Mouse (Mus musculus) small intestine, adult 2 months (tissue): ENCODE measurements around the gene St8sia1. TPM values are rescaled to one million over a fixed set of nuclear protein-coding genes. Genes with fewer than 3 reads are reported as not detected.

ENCODE experiments used
- H3K27ac ChIP-seq: fragments of 200-500 bp; 2 replicates; pipeline ENCODE4 v1.5.1; 2012; ENCODE audit warnings: low read depth, low read length, control low read depth, inconsistent platforms; ENCODE audit not compliant: insufficient read depth
- H3K27me3 ChIP-seq: fragments of 200-500 bp; 2 replicates; pipeline ENCODE4 v1.6.1; 2012; ENCODE audit warnings: mild to moderate bottlenecking, moderate library complexity, low read length, inconsistent platforms; ENCODE audit not compliant: control insufficient read depth, insufficient read depth
- H3K36me3 ChIP-seq: fragments of 200-500 bp; 2 replicates; pipeline ENCODE4 v1.6.1; 2012; ENCODE audit warnings: mild to moderate bottlenecking, low read length, control low read depth, inconsistent platforms; ENCODE audit not compliant: control insufficient read depth, insufficient read depth
- H3K4me1 ChIP-seq: fragments of 200-500 bp; 2 replicates; pipeline ENCODE4 v1.6.1; 2012; ENCODE audit warnings: low read length, inconsistent platforms, mixed read lengths; ENCODE audit not compliant: control insufficient read depth, insufficient read depth, insufficient read length
- H3K4me3 ChIP-seq: fragments of 200-500 bp; 2 replicates; pipeline ENCODE4 v1.5.1; 2012; ENCODE audit warnings: low read depth, mild to moderate bottlenecking, control low read depth, inconsistent platforms, low read length, moderate library complexity
- CTCF ChIP-seq: fragments of 200-500 bp; IDR thresholded peaks from 2 replicates; pipeline ENCODE4 v1.5.1; 2012; ENCODE audit warnings: low read depth, mild to moderate bottlenecking, control low read depth, inconsistent platforms, low read length, moderate library complexity, mixed read lengths; ENCODE audit not compliant: insufficient replicate concordance, insufficient read length; ENCODE audit errors: extremely low read depth
- POLR2A ChIP-seq: fragments of 200-500 bp; IDR thresholded peaks from 2 replicates; pipeline ENCODE4 v1.6.1; 2012; ENCODE audit warnings: low read depth, mild to moderate bottlenecking, control low read depth, inconsistent platforms, low read length, moderate library complexity
- WGBS: fragments of 180-500 bp; shearing (Covaris S2); methylation state at CpG from one replicate; pipeline ENCODE4 v1.1.7; 2018; 5-methylcytosine and 5-hydroxymethylcytosine counted together
- polyA plus RNA-seq: library from polyadenylated mRNA; depleted of rRNA; stranded (reverse); fragments of >200 nt; gene quantifications from 2 replicates; pipeline ENCODE4 v1.2.3, GENCODE M21; 2012

The St8sia1 gene
- polyA plus RNA-seq, 1 experiment = 0.19 TPM

- Histone ChIP-seq H3K36me3 (no peaks in the 10 kb centered on the region), H3K27me3 (no peaks in the 10 kb centered on the region), H3K4me1 (no peaks in the 10 kb centered on the region), H3K4me3 (no peak overlapping the region), H3K27ac (no peak overlapping the region)
- TF ChIP-seq POLR2A (no peak), CTCF (no peak)
- 78% methylated on average over 4 of the region's 4 CpGs for WGBS
These were observed 104.3 kb downstream of the St8sia1 start for GRCm38 (mm10) chr6:142859946-142860345.

DNA sequence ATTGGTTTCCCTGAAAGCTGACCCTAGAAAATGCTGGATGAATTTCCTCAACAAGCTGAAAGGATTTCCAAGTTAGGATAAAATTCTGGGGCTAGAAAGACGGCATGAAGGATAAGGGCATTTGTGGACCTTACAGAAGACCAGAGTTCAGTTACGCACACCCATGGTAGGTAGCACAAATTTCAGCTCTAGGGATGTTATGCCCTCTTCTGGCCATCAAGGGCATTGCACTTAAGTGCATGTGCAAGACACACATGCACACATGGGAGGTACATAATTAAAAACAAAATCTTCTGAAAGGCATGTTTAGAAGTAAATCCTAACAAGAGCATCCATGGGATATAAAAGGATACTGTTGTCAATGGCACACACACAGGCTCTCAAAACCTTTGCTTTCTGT lies 105.3 kb downstream of the St8sia1 start:
- Histone ChIP-seq H3K27ac (no peak overlapping the region), H3K27me3 (no peaks in the 10 kb centered on the region), H3K4me1 (no peaks in the 10 kb centered on the region), H3K4me3 (no peak overlapping the region), H3K36me3 (no peaks in the 10 kb centered on the region)
- WGBS = 90% methylated on average over 2 of the region's 2 CpGs
- TF ChIP-seq POLR2A = no peak
- no peak for TF ChIP-seq CTCF

- no peaks in the 10 kb centered on the region for H3K4me1 ChIP-seq
- H3K36me3 ChIP-seq = no peaks in the 10 kb centered on the region
- no peak overlapping the region for H3K4me3 ChIP-seq
- TF ChIP-seq POLR2A = no peak
- TF ChIP-seq CTCF = no peak
- WGBS = 48% methylated on average over 3 of the region's 3 CpGs
- no peaks in the 10 kb centered on the region for H3K27me3 ChIP-seq
- no peak overlapping the region for H3K27ac ChIP-seq
These were observed 107.9 kb downstream of the St8sia1 start for GRCm38 (mm10) chr6:142856258-142856874.

DNA sequence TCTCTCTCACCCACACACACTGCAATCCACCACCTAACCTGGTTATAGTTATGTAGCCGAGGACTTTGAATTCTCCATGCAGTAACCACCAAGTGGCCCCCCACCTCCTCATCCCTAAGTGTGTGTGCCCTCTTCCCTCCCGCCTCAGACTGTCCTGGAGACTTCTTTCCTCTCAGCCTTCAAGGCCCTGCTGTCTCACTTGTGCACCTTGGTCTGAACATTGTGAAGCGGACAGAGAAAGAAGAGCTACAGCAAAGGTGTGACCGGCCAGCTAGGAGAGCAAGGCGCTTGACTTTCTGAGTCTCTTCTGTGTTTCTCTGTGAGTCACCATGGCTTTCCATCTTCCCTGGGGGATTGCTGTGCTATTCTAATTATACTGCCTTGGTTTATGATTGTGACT lies 108.5 kb downstream of the St8sia1 start:
- Histone ChIP-seq H3K36me3 (no peaks in the 10 kb centered on the region), H3K4me3 (no peak overlapping the region), H3K4me1 (no peaks in the 10 kb centered on the region), H3K27ac (no peak overlapping the region), H3K27me3 (no peaks in the 10 kb centered on the region)
- no peak for TF ChIP-seq POLR2A
- no peak for TF ChIP-seq CTCF
- WGBS = 79% methylated on average over 5 of the region's 5 CpGs

- no peak for TF ChIP-seq POLR2A
- no peak for TF ChIP-seq CTCF
- 73% methylated on average over 6 of the region's 6 CpGs for WGBS
- Histone ChIP-seq H3K4me3 (no peak overlapping the region), H3K27ac (no peak overlapping the region), H3K4me1 (no peaks in the 10 kb centered on the region), H3K27me3 (no peaks in the 10 kb centered on the region), H3K36me3 (no peaks in the 10 kb centered on the region)
These were observed 111.6 kb downstream of the St8sia1 start for GRCm38 (mm10) chr6:142852419-142853377.

GRCm38 (mm10) chr6:142850436-142850835 lies 113.8 kb downstream of the St8sia1 start:
- TF ChIP-seq CTCF (no peak), POLR2A (no peak)
- no peak overlapping the region for H3K27ac ChIP-seq
- H3K4me3 ChIP-seq = no peak overlapping the region
- H3K36me3 ChIP-seq = no peaks in the 10 kb centered on the region
- no peaks in the 10 kb centered on the region for H3K4me1 ChIP-seq
- 81% methylated on average over 8 of the region's 8 CpGs for WGBS
- H3K27me3 ChIP-seq = no peaks in the 10 kb centered on the region

DNA sequence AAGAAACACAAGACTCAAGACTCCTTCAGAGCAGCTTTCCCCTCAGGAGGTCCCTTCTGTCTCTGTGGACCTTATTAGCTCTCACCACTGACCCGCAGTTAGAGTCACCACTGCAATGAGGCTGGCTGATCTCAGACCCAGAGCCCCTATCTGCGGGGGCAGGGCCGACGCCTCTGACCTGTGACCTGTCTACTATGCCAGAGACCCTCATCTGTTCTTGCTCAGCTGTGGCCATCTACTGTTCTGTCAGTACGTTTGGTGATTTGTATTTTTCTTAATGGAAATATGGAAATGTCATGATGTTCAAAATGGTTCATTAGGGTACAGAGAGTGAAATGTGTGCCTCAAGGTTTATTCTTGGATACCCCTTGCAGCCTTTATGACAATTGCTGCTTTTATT lies 114.9 kb downstream of the St8sia1 start:
- no peak overlapping the region for H3K4me3 ChIP-seq
- no peaks in the 10 kb centered on the region for H3K36me3 ChIP-seq
- WGBS = 71% methylated on average over 5 of the region's 5 CpGs
- H3K4me1 ChIP-seq = no peaks in the 10 kb centered on the region
- H3K27ac ChIP-seq = no peak overlapping the region
- H3K27me3 ChIP-seq = no peaks in the 10 kb centered on the region
- no peak for TF ChIP-seq POLR2A
- TF ChIP-seq CTCF = no peak
